Mouse (Mus musculus): ENCODE data around the gene Slc31a2.

Slc31a2 gene

GRCm38 (mm10) chr4:62316456-62316855, 54.1 kb downstream of the Slc31a2 start:
- no peak for DNase-seq (ENCODE audit: low spot score in 2 of 2)

DNA sequence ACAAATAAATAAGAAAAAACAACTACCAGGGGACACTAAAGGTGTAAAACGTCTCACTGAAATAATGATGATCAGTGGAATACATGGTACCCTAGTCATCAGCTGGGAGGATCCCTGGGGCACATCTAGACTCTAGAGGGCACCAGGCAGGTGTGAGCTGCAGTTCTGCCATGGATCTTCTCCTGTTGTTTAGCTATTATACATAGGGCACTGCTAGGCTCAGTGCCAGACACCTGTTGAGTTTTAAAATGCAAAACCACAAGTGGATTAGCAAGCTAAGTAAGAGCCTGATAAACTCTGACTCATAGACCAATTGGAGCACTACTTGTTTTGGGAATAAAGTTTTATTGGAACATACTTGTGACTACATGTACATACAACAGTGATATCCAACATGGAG, 55.9 kb downstream of the Slc31a2 start:
- DNase-seq (ENCODE audit: low spot score in 2 of 2), result no peak

- no peak for DNase-seq (ENCODE audit: low spot score in 2 of 2)
Measured at GRCm38 (mm10) chr4:62322684-62323083, 60.3 kb downstream of the Slc31a2 start.

GRCm38 (mm10) chr4:62326111-62326510, 63.7 kb downstream of the Slc31a2 start:
- no peak for DNase-seq (ENCODE audit: low spot score in 2 of 2)

GRCm38 (mm10) chr4:62328941-62329660, 66.7 kb downstream of the Slc31a2 start:
- DNase-seq (ENCODE audit: low spot score in 2 of 2), result no peak

DNA sequence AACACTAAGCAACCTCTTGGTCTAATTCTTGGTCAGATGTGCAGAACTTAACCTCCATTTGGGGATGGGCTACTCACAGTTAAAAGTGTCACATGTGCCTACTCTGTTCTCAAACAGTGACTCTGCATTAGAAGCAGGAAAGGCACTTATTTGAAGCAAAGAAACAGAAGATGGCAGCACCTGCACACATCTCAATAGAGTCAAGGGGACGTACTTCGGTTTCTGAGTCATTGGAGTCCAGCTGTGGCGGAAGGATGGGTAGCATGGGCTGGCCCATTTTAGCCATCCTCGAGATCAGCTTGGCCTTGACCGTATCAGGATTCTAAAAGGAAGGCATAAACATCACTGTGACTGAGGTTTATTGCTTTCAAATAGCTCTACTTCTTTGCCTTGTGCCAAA, 69.6 kb downstream of the Slc31a2 start:
- no peak for DNase-seq (ENCODE audit: low spot score in 2 of 2)

- DNase-seq (ENCODE audit: low spot score in 2 of 2), result no peak
Measured at GRCm38 (mm10) chr4:62338536-62338935, 76.2 kb downstream of the Slc31a2 start.

GRCm38 (mm10) chr4:62344000-62344399, 81.6 kb downstream of the Slc31a2 start:
- no peak for DNase-seq (ENCODE audit: low spot score in 2 of 2)

- no peak for DNase-seq (ENCODE audit: low spot score in 2 of 2)
Measured at GRCm38 (mm10) chr4:62345827-62346226, 83.5 kb downstream of the Slc31a2 start.

- DNase-seq (ENCODE audit: low spot score in 2 of 2), result no peak
Measured at GRCm38 (mm10) chr4:62347605-62348328, 85.4 kb downstream of the Slc31a2 start.

Measured in spleen, postnatal 4 days (tissue).